Mouse (Mus musculus): ENCODE results near the gene Mdm2. TPM values are rescaled to one million over a fixed set of nuclear protein-coding genes. Genes with fewer than 3 reads are reported as not detected.

Mdm2 gene
- polyA plus RNA-seq, 1 experiment from 2014 or later, result 35.1 TPM

DNA sequence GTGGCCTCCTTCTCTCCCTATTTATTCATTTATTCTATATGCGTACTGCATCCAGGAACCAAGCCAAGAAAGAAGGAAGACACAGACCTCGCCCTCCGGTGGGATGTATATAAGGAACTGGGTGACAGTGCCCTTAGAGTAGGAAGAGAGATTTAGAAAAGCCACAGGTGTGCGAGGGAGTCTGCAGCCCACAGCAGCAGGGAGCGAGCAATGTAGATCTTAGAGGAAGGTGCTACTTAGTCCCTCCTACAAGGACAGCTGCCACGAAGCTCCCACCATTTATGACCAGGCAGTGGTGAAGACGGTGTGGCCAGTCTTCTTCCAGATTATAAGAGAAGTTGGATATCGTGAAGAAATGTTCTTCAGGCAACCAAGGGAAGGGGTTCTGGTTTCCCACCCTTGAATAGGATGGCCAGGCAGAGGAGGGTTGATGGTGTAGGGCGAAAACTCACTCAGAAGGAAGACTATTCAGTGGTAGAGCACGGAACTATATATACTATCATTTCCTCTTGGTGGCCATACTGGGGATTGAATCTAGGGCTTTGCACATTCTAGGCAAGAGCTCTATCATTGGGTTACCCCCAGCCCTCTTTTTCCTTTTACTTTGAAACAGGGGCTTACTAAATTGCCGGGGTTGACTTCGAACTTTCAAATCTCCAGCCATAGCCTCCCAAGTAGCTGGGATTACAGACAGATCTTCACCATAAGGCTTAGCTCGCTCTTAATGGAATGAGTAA, 38.5 kb downstream of the Mdm2 start:
- Histone ChIP-seq H3K4me3 (replicated peaks) (no peak overlapping the region), H3K27ac (no peak overlapping the region), H3K9ac (no peak overlapping the region), H3K9me3 (no peaks in the 10 kb centered on the region), H3K27me3 (replicated peaks) (no peaks in the 10 kb centered on the region), H3K36me3 (no peaks in the 10 kb centered on the region), H3K4me1 (replicated peaks) (peaks cover 7% of the 10 kb centered on the region), H3K4me2 (replicated peaks) (no peak overlapping the region)
- no peak for ATAC-seq
- WGBS, result 83% methylated on average over 13 of the region's 13 CpGs

DNA sequence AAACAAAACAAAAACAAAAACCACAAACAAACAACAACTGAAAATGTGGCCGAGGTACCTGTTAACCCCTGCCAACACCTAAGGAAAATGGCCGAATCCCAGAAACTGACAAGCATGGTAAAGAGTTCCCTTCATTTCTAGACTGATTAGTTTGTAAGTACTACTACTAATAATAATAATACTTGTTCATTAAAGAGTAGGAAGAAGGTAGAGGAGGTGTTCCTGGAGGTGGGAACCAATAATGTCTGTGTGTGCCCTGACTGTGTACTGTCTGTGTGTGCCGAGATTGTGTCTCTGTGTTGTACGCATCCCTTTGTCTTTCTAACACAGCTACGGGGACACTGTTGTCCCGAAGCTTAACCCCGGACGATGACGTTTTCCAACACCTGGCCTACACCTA, 39.3 kb downstream of the Mdm2 start:
- H3K9ac ChIP-seq, result no peak overlapping the region
- no peak overlapping the region for H3K4me3 ChIP-seq (replicated peaks)
- no peaks in the 10 kb centered on the region for H3K27me3 ChIP-seq (replicated peaks)
- peaks cover 6% of the 10 kb centered on the region for H3K4me1 ChIP-seq (replicated peaks)
- no peak overlapping the region for H3K27ac ChIP-seq
- WGBS, result 89% methylated on average over 9 of the region's 9 CpGs
- H3K36me3 ChIP-seq, result no peaks in the 10 kb centered on the region
- no peak overlapping the region for H3K4me2 ChIP-seq (replicated peaks)
- H3K9me3 ChIP-seq, result no peaks in the 10 kb centered on the region
- ATAC-seq, result no peak

DNA sequence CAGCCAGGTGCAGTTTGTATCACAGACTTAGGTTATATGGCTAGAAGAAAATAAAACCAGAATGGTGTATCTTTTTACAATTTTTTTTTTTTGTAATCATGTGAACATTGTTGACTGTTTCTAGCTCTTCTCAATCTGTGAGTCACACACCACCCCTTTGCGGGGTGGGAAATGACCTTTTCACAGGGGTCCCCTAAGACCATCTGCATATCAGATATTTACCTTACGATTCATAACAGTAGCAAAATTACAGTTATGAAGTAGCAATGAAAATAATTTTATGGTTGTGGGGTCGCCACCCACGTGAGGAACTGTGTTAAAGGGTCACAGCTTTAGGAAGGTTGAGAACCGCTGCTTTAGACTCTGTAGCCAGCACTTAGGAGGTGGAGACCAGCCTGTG, 39.8 kb downstream of the Mdm2 start:
- Histone ChIP-seq H3K36me3 (no peaks in the 10 kb centered on the region), H3K4me2 (replicated peaks) (no peak overlapping the region), H3K27me3 (replicated peaks) (no peaks in the 10 kb centered on the region), H3K9me3 (no peaks in the 10 kb centered on the region), H3K27ac (no peak overlapping the region), H3K4me3 (replicated peaks) (no peak overlapping the region), H3K4me1 (replicated peaks) (peaks cover 1% of the 10 kb centered on the region), H3K9ac (no peak overlapping the region)
- ATAC-seq, result no peak
- WGBS, result 85% methylated on average over 5 of the region's 5 CpGs

DNA sequence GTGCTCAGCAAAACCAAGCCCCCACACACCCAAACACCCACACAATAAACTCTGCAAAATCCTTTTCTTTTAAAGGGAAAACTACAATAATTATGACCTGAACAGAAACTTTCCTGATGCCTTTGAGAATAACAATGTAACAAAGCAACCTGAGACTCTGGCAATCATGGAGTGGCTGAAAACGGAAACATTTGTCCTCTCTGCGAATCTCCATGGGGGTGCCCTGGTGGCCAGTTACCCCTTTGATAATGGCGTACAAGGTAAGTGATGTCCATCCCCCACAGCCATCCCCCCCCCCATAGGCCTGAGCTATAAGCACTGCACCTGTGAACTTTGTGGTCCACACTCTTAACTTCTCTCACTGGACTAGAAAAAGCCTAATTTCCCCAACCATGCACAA, 40.5 kb downstream of the Mdm2 start:
- Histone ChIP-seq H3K9ac (no peak overlapping the region), H3K9me3 (no peaks in the 10 kb centered on the region), H3K4me2 (replicated peaks) (no peak overlapping the region), H3K4me3 (replicated peaks) (no peak overlapping the region), H3K27me3 (replicated peaks) (no peaks in the 10 kb centered on the region), H3K4me1 (replicated peaks) (no peaks in the 10 kb centered on the region; the same call in none of the 2 replicates), H3K36me3 (no peaks in the 10 kb centered on the region), H3K27ac (no peak overlapping the region)
- WGBS, result 79% methylated on average over 3 of the region's 3 CpGs
- no peak for ATAC-seq

DNA sequence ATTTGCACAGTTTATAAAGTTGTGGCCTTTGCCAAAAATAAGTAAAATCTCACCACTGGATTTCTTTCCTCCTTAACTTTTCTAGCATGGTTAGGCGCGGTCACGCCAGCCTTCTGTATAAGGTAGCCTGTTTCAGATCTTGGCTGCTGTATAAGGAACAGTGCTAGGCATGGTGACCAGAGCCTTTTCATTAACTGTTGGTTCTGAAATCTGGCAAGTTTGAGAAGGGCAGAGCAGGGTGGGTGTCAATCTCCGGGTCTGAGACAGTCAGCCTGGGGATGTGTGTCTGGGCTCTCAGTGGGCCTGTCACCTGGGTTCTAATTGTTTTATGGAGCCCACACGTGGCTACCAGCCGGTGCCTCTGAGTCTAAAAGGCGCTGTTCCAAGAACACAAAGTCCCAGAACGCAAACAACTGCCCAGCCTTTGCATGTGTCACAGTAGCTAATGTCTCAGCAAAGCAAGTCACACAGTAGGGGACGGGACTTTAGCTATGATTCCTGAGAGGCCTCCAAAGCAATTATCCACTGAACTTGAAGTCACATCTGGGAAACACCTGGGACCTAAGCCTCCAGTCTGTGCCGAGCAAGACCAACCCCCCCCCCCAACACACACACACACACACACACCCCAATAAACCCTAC, 41.0 kb downstream of the Mdm2 start:
- Histone ChIP-seq H3K36me3 (no peaks in the 10 kb centered on the region), H3K27ac (peak overlapping the region; percentile 10; the same call in 1 of the 2 replicates), H3K4me3 (replicated peaks) (no peak overlapping the region), H3K4me2 (replicated peaks) (no peak overlapping the region), H3K27me3 (replicated peaks) (no peaks in the 10 kb centered on the region), H3K4me1 (replicated peaks) (no peaks in the 10 kb centered on the region; the same call in none of the 2 replicates), H3K9me3 (no peaks in the 10 kb centered on the region), H3K9ac (no peak overlapping the region)
- WGBS, result 39% methylated on average over 10 of the region's 10 CpGs
- peak; percentile 79 for ATAC-seq

DNA sequence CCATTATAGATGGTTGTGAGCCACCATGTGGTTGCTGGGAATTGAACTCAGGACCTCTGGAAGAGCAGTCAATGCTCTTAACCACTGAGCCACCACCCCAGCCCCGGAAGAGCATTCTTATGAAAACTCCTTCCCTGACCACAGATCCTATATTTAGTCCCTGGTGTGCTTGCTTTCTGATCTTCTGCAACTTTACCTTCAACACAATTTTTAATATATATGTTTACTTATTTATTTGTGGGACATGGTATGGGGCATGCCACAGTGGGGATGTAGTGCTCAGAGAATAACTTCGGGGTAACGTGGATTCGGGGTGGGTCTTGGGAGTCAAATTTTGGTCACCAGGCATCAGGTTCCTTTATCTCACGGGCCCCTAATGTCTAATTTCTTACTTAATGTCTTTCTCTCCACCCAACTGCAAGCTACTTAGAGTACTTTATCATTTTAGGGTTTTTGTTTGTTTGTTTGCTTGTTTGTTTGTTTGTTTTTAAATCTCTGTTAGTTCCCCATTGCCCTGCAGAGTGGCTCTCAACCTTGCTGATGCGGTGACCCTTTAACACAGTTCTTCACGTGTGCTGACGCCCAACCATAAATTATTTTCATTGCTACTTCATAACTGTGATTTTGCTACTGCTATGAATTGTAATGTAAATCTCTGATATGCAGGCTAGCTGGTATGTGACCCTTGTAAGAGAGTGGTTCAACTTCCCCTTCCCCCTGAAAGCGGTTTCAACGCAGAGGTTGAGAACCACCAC, 41.8 kb downstream of the Mdm2 start:
- Histone ChIP-seq H3K36me3 (no peaks in the 10 kb centered on the region), H3K27ac (peak overlapping the region; percentile 10; the same call in 1 of the 2 replicates), H3K4me1 (replicated peaks) (no peaks in the 10 kb centered on the region; the same call in none of the 2 replicates), H3K4me2 (replicated peaks) (no peak overlapping the region), H3K27me3 (replicated peaks) (no peaks in the 10 kb centered on the region), H3K9ac (no peak overlapping the region), H3K4me3 (replicated peaks) (no peak overlapping the region), H3K9me3 (no peaks in the 10 kb centered on the region)
- ATAC-seq, result no peak
- whole genome bisulfite sequencing, result 73% methylated on average over 10 of the region's 10 CpGs

DNA sequence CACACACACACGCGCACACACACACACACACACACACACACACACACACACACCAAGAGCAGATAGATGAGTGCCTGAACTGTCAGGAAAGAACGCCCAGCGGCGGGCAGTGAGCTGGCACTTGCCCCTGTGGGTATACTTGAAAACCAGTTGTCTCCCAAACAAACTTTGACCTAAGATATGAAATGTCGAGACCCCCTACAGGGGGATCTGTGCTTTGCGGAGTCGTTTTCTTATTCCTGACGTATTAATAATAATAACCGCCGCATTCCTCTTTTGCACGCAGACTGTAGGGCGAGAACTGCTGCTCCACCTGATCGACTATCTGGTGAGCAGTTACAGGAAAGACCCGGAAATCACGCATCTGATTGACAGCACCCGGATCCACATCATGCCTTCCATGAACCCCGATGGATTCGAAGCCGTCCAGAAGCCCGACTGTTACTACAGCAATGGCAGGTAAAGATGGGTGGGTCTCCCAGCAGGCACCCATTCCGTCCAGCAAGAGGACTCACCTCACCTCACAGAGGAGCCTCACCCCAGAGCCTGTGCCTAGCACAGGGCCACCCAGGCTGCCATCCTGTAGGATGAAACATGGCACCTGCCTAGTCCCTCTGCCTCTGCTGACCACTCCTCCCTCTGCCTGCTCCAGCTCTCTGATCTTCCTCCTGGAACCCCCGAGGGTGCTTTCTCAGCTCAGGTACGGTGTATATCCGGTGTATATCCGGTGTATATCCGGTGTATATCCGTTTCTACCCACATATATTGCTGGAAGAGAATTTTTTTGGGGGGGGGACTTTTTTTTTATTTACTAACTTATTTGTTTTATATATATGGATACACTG, 42.7 kb downstream of the Mdm2 start:
- Histone ChIP-seq H3K27me3 (replicated peaks) (no peaks in the 10 kb centered on the region), H3K4me2 (replicated peaks) (no peak overlapping the region), H3K4me1 (replicated peaks) (no peaks in the 10 kb centered on the region; the same call in none of the 2 replicates), H3K36me3 (no peaks in the 10 kb centered on the region), H3K9ac (no peak overlapping the region), H3K27ac (no peak overlapping the region), H3K9me3 (no peaks in the 10 kb centered on the region), H3K4me3 (replicated peaks) (no peak overlapping the region)
- 94% methylated on average over 28 of the region's 28 CpGs for WGBS
- no peak for ATAC-seq

DNA sequence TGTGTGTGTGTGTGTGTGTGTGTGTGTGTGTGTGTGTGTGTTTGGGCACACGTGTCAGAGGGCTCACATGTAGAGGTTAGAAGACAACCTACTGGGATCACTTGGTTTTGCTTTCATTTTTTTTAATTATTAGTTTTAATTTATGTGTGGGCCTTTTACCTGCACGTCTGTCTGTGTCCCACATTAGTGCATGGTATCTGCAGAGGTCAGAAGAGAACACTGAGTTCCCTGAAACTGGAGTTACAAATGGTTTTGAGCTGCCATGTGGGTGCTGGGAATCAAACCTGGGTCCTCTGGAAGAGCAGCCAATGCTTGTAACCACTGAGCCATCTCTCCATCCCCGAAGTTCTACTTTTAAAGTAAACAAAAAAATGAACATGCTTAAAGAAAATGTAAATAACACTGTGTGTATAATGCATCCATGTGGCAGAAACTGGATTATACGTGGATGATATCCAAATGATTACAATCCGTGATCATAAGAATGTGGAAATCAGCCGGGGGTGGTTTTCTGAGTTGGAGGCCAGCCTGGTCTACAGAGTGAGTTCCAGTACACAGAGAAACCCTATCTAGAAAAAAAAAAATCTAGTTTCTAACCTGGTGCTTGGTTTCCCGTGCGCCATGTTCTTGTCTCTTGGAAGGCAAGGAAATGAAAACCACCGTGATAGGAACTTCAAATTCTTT, 43.5 kb downstream of the Mdm2 start:
- no peak overlapping the region for H3K4me3 ChIP-seq (replicated peaks)
- no peak overlapping the region for H3K9ac ChIP-seq
- no peak overlapping the region for H3K27ac ChIP-seq
- H3K36me3 ChIP-seq, result no peaks in the 10 kb centered on the region
- 91% methylated on average over 9 of the region's 9 CpGs for WGBS
- no peaks in the 10 kb centered on the region; the same call in none of the 2 replicates for H3K4me1 ChIP-seq (replicated peaks)
- H3K9me3 ChIP-seq, result no peaks in the 10 kb centered on the region
- no peaks in the 10 kb centered on the region for H3K27me3 ChIP-seq (replicated peaks)
- H3K4me2 ChIP-seq (replicated peaks), result no peak overlapping the region
- ATAC-seq, result no peak

DNA sequence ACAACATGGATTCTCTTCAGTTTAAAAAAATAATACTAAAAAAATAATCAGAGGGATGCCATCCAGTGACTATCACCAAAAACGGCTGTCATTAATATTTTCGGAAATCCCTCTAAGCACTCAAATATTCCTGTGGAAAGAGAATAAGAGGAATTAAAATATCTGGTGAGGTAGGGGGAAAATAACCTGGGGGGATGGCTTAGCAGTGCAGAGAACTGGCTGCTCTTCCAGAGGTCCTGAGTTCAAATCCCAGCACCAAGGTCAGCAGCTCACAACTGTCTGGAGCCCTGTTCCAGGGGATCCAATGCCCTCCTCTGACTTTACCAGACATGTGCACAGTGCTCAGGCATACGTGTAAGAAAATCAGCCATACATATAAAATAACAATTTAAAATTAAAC, 44.2 kb downstream of the Mdm2 start:
- H3K4me1 ChIP-seq (replicated peaks), result no peaks in the 10 kb centered on the region; the same call in none of the 2 replicates
- H3K9me3 ChIP-seq, result no peaks in the 10 kb centered on the region
- H3K9ac ChIP-seq, result no peak overlapping the region
- no peak overlapping the region for H3K4me3 ChIP-seq (replicated peaks)
- WGBS, result 91% methylated on average over 3 of the region's 3 CpGs
- H3K27me3 ChIP-seq (replicated peaks), result no peaks in the 10 kb centered on the region
- no peak overlapping the region for H3K27ac ChIP-seq
- no peak overlapping the region for H3K4me2 ChIP-seq (replicated peaks)
- no peak for ATAC-seq
- H3K36me3 ChIP-seq, result no peaks in the 10 kb centered on the region

DNA sequence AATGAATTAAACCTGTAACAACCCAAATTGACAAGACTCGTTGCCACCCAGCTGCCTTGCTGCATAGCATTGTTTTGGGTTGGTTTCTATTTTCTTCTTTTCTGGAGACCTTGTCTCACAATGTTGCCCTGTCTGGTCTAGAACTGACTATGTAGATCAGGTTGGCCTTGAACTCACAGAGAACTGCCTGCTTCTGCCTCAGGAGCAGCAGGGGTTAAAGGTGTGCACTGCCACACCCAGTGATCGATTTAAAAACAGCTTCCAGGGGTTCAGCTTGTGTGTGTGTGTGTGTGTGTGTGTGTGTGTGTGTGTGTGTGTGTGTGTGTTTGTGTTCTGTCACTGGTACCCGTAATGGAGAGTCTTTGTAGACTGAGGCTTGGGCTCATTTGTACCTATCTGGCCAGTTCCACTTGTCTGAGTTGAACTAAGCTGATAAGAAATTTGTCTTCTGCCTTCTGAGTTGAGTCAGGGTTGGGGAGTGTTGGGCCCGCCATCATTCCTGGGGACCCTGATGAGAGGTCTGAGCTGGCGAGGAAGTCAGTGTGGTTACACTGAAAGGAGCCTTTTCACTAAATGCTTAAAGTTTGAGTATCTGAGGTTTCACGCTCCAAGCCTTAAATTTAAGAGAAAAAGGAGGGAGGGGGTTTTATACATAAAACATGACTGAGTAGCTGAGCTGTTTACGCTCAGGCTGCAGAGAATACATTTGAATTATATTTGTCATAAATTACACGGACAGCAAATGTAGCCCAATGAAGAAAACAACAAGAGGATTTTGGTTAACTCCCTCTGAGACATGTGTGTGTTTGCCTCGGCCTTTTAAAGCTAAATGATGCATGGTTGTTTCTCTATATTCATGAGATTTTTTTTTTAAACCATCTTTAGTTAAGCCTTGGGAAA, 44.9 kb downstream of the Mdm2 start:
- H3K9ac ChIP-seq, result no peak overlapping the region
- ATAC-seq, result no peak
- H3K27ac ChIP-seq, result no peak overlapping the region
- 64% methylated on average over 9 of the region's 9 CpGs for WGBS
- no peak overlapping the region for H3K4me2 ChIP-seq (replicated peaks)
- no peak overlapping the region for H3K4me3 ChIP-seq (replicated peaks)
- no peaks in the 10 kb centered on the region for H3K9me3 ChIP-seq
- no peaks in the 10 kb centered on the region for H3K36me3 ChIP-seq
- H3K4me1 ChIP-seq (replicated peaks), result no peaks in the 10 kb centered on the region; the same call in none of the 2 replicates
- H3K27me3 ChIP-seq (replicated peaks), result no peaks in the 10 kb centered on the region

DNA sequence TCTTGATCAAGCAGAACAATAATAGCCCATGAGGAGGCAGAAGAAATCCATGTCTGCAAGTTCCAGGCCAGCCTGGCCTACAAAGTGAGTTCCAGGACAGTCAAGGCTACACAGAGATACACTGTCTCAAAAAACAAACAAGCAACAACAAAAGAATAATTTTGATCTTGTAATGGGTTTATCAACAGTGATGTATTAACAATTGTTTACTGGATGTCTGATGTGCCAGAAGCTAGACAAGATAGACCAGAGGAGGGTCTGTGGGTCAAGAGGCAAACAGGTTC, 45.7 kb downstream of the Mdm2 start:
- H3K36me3 ChIP-seq, result no peaks in the 10 kb centered on the region
- no peaks in the 10 kb centered on the region; the same call in 1 of the 2 replicates for H3K4me1 ChIP-seq (replicated peaks)
- H3K27me3 ChIP-seq (replicated peaks), result no peaks in the 10 kb centered on the region
- H3K27ac ChIP-seq, result 0 out of 2 replicates have a peak overlapping the region, but pooled peaks have one; percentile 49
- no peak overlapping the region for H3K4me3 ChIP-seq (replicated peaks)
- H3K9ac ChIP-seq, result no peak overlapping the region
- no peak for ATAC-seq
- H3K9me3 ChIP-seq, result no peaks in the 10 kb centered on the region
- no peak overlapping the region for H3K4me2 ChIP-seq (replicated peaks)
